Mouse (Mus musculus) neural tube, embryonic 13.5 days (tissue): ENCODE data around the gene Rragd. TPM values are rescaled to one million over a fixed set of nuclear protein-coding genes. Genes with fewer than 3 reads are reported as not detected.
"Not testable (repeated sequence)": the region's sequence is repeated elsewhere in the genome, so short reads cannot be mapped to it uniquely, and the experiment has no call there.

ENCODE experiments used
- ATAC-seq: fragments of 200-750 bp; cut with Nextera tagmentation; 2 replicates; pipeline ENCODE4 v1.8.0; 2017; ENCODE audit warnings: low read depth, mild to moderate bottlenecking, moderate TSS enrichment, moderate library complexity
- H3K27ac ChIP-seq: fragments of 300-500 bp; sonication (generic); replicated peaks from 2 replicates; pipeline ENCODE4 v1.5.1; 2015; ENCODE audit warnings: moderate library complexity, mild to moderate bottlenecking, inconsistent platforms
- H3K27me3 ChIP-seq: fragments of 300-500 bp; sonication (generic); 2 replicates; pipeline ENCODE4 v1.6.1; 2015; ENCODE audit warnings: mild to moderate bottlenecking, inconsistent platforms
- H3K36me3 ChIP-seq: fragments of 300-500 bp; sonication (generic); 2 replicates; pipeline ENCODE4 v1.6.1; 2015; ENCODE audit warnings: mild to moderate bottlenecking, inconsistent platforms
- H3K4me1 ChIP-seq: fragments of 300-500 bp; sonication (generic); replicated peaks from 2 replicates; pipeline ENCODE4 v1.6.1; 2015; ENCODE audit warnings: inconsistent platforms
- H3K4me2 ChIP-seq: fragments of 300-500 bp; sonication (generic); 2 replicates; pipeline ENCODE4 v1.6.1; 2015; ENCODE audit warnings: inconsistent platforms, mild to moderate bottlenecking, moderate library complexity
- H3K4me3 ChIP-seq: fragments of 300-500 bp; sonication (generic); 2 replicates; pipeline ENCODE4 v1.5.1; 2015; ENCODE audit warnings: mild to moderate bottlenecking, inconsistent platforms
- H3K9ac ChIP-seq: fragments of 300-500 bp; sonication (generic); 2 replicates; pipeline ENCODE4 v1.6.1; 2015; ENCODE audit warnings: moderate library complexity, mild to moderate bottlenecking, inconsistent platforms
- H3K9me3 ChIP-seq: fragments of 300-500 bp; sonication (generic); 2 replicates; pipeline ENCODE4 v1.6.1; 2016; ENCODE audit warnings: inconsistent platforms
- WGBS: fragments of 180-500 bp; shearing (Covaris S2); methylation state at CpG from one replicate; pipeline ENCODE4 v1.1.7; 2015; 5-methylcytosine and 5-hydroxymethylcytosine counted together
- polyA plus RNA-seq: library from polyadenylated mRNA; unstranded; fragments of >200 nt; fragmentation: Nextera tagmentation; extraction: Ambion mirVana; gene quantifications from 2 replicates; pipeline ENCODE4 v1.2.1, GENCODE M21; 2015

The Rragd gene
- polyA plus RNA-seq, 1 experiment from 2014 or later = 41.3 TPM

GRCm38 (mm10) chr4:32964619-32965018, 18.2 kb upstream of the Rragd start:
- not testable (repeated sequence) for H3K27ac ChIP-seq

DNA sequence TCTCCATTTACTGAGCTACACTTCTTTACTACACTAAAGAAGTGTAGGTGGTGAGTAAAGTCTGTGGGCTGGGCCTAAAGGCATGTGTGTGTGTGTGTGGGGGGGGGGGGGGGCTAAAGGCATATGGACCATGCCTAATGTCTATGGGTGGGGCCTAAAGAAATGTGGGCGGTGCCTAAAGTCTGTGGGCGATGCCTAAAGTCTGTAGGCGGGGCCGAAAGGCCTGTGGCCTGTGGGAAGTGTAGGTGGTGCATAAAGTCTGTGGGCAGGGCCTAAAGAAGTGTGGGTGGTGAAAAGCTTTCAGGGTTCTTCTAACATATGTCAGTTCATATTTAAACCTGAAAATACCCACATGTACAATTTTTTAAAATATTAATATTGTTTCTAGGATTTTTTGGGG, 5.5 kb upstream of the Rragd start:
- Histone ChIP-seq H3K4me3 (no peak overlapping the region), H3K27me3 (no peaks in the 10 kb centered on the region), H3K36me3 (no peaks in the 10 kb centered on the region), H3K4me2 (no peak overlapping the region), H3K27ac (no peak overlapping the region), H3K9me3 (peaks cover 19% of the 10 kb centered on the region), H3K9ac (no peak overlapping the region), H3K4me1 (peaks cover 6% of the 10 kb centered on the region)
- WGBS = 91% methylated on average over 4 of the region's 4 CpGs
- no peak for ATAC-seq

More at GRCm38 (mm10) chr4:32964619-32965018, 18.2 kb upstream of the Rragd start:
- H3K4me1 ChIP-seq, ATAC-seq, H3K27me3 ChIP-seq, H3K9me3 ChIP-seq, H3K4me3 ChIP-seq, H3K9ac ChIP-seq, H3K4me2 ChIP-seq, H3K36me3 ChIP-seq: not testable (repeated sequence)
- WGBS = 89% methylated on average over 19 of the region's 19 CpGs

GRCm38 (mm10) chr4:32980061-32980460, 2.8 kb upstream of the Rragd start:
- peaks cover 2% of the 10 kb centered on the region; the same call in 1 of the 2 replicates for H3K9me3 ChIP-seq
- no peaks in the 10 kb centered on the region for H3K36me3 ChIP-seq
- H3K4me3 ChIP-seq = no peak overlapping the region
- peaks cover 18% of the 10 kb centered on the region for H3K4me1 ChIP-seq
- ATAC-seq = no peak
- no peak overlapping the region for H3K4me2 ChIP-seq
- no peak overlapping the region for H3K9ac ChIP-seq
- WGBS = 82% methylated on average over 3 of the region's 3 CpGs
- H3K27ac ChIP-seq = no peak overlapping the region
- no peaks in the 10 kb centered on the region for H3K27me3 ChIP-seq

DNA sequence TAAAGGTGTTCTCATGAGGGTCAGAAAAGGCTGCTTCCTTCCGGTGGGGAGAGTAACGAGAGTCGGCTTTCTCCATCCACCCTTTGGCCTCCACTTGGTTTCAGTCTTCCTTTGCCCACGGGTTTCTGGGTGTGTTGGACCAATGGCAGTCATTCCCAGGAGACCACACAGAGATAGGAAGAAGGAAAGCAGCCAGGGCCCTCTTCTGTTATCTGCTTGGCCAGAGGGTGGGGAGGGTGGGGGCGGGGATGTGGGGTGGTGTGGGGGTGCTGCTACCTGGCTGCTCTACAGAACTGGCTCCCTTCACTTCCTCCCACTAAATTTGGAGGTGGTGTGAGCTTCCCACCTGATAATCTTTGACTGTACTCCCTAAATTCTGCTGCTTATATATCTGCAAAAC, 1.2 kb upstream of the Rragd start:
- 49% methylated on average over 5 of the region's 5 CpGs for WGBS
- ATAC-seq = no peak
- Histone ChIP-seq H3K27me3 (no peaks in the 10 kb centered on the region), H3K4me3 (no peak overlapping the region), H3K9ac (no peak overlapping the region), H3K27ac (no peak overlapping the region), H3K36me3 (no peaks in the 10 kb centered on the region), H3K4me2 (peak overlapping the region; percentile 85; the same call in 1 of the 2 replicates), H3K9me3 (no peaks in the 10 kb centered on the region), H3K4me1 (peaks cover 31% of the 10 kb centered on the region)

DNA sequence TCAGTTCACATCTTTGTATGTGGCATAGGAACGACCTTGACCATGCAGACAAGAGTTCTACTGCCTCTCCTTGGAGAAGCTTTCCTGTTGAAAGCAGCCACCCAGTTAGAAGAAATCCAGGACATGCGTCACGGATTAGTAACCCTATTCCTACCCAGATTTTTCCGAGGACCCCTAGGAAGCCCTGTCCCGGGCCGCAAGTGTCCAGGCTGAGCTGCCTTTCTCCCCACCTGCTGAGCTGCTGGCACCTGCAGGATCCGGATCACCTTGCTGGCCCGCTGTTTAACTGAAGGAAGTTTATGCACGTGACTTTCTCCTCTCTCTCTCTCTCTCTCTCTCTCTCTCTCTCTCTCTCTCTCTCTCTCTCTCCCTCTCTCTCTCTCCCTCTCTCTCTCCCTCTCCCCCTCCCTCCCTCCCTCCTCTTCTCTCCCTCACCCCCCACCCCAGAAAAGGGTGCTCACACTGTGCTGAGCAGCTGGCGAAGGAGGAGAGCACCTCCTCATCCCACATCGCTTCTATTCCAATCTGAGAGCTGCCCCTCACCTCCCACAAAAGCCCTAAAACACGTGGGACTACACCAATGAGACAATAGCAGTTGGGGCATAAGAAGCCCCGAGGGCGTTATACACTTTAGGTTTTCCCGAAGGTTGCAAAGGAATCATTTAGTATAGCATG, 659 bp upstream of the Rragd start:
- Histone ChIP-seq H3K9me3 (no peaks in the 10 kb centered on the region), H3K4me3 (peak overlapping the region; percentile 56), H3K4me1 (peaks cover 31% of the 10 kb centered on the region), H3K27me3 (no peaks in the 10 kb centered on the region), H3K36me3 (no peaks in the 10 kb centered on the region), H3K9ac (peak overlapping the region; percentile 81), H3K27ac (peak overlapping the region; percentile 87), H3K4me2 (peak overlapping the region; percentile 85)
- peak; percentile 57 for ATAC-seq
- WGBS = 4% methylated on average over 15 of the region's 15 CpGs

- H3K27ac ChIP-seq = peak overlapping the region; percentile 87
- no peaks in the 10 kb centered on the region for H3K9me3 ChIP-seq
- peak; percentile 70 for ATAC-seq
- 0% methylated on average over 79 of the region's 94 CpGs for WGBS
- no peaks in the 10 kb centered on the region for H3K36me3 ChIP-seq
- peak overlapping the region; percentile 81 for H3K9ac ChIP-seq
- peak overlapping the region; percentile 85 for H3K4me2 ChIP-seq
- H3K4me1 ChIP-seq = peaks cover 31% of the 10 kb centered on the region
- no peaks in the 10 kb centered on the region for H3K27me3 ChIP-seq
- peak overlapping the region; percentile 56 for H3K4me3 ChIP-seq
These were observed 629 bp downstream of the Rragd start for GRCm38 (mm10) chr4:32983176-32984155.

GRCm38 (mm10) chr4:32984242-32984641, 1.4 kb downstream of the Rragd start:
- Histone ChIP-seq H3K9ac (peak overlapping the region; percentile 81), H3K36me3 (no peaks in the 10 kb centered on the region), H3K9me3 (no peaks in the 10 kb centered on the region), H3K27ac (peak overlapping the region; percentile 87), H3K4me1 (peaks cover 31% of the 10 kb centered on the region), H3K4me2 (peak overlapping the region; percentile 85), H3K27me3 (no peaks in the 10 kb centered on the region), H3K4me3 (peak overlapping the region; percentile 56)
- ATAC-seq = no peak
- WGBS = under 1% methylated on average over 13 of the region's 13 CpGs

DNA sequence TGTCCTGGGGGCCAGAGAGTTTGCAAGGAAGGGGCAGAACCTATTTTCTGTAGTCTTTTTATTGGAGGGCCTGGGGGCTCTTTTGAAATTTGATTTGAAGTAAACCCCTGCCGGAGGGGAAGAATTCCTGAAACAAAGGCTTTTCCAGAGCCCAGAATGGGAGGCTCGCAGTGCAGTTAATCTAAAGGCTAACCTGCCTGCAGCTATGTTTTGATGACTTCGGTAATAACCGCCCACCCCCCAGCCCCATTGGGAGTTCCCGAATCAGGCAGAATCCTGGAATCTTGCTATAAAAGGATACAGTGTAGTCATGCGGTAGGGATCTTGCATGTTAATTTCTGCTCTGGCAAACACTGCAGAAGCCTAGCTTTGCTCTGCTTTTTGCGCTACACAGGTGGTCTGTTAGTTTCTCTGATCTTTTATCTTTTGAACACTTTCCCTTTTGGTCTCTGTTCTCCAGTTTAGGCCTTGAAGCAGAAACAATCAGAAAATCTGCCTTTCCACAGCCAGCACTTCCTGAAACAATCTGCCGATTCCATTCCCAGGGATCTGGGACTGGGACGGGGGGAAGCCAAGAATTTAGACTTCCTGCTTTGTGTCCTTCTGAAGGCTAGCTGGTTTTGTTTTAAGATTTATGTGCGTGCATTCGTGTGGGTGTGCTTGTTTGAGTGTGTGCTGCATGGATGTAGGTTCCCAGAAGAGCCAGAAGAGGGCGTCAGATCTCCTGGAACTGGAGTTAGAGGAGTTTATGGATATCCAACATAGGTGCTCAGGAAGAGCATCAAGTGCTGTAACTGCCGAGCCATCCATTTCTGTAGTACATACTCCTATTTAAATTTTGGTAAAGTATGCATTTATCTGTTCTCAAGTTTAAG, 2.2 kb downstream of the Rragd start:
- peak overlapping the region; percentile 81 for H3K9ac ChIP-seq
- 10% methylated on average over 13 of the region's 13 CpGs for WGBS
- peak overlapping the region; percentile 56 for H3K4me3 ChIP-seq
- H3K4me1 ChIP-seq = peaks cover 31% of the 10 kb centered on the region
- peak overlapping the region; percentile 87 for H3K27ac ChIP-seq
- no peaks in the 10 kb centered on the region for H3K36me3 ChIP-seq
- no peaks in the 10 kb centered on the region for H3K9me3 ChIP-seq
- peak overlapping the region; percentile 85 for H3K4me2 ChIP-seq
- no peaks in the 10 kb centered on the region for H3K27me3 ChIP-seq
- ATAC-seq = no peak

- 10% methylated on average over 3 of the region's 3 CpGs for WGBS
- no peaks in the 10 kb centered on the region for H3K27me3 ChIP-seq
- no peak for ATAC-seq
- peak overlapping the region; percentile 56 for H3K4me3 ChIP-seq
- no peaks in the 10 kb centered on the region for H3K9me3 ChIP-seq
- H3K9ac ChIP-seq = no peak overlapping the region
- peak overlapping the region; percentile 85 for H3K4me2 ChIP-seq
- H3K27ac ChIP-seq = no peak overlapping the region
- peaks cover 31% of the 10 kb centered on the region for H3K4me1 ChIP-seq
- no peaks in the 10 kb centered on the region for H3K36me3 ChIP-seq
These were observed 2.8 kb downstream of the Rragd start for GRCm38 (mm10) chr4:32985684-32986083.

- Histone ChIP-seq H3K27me3 (no peaks in the 10 kb centered on the region), H3K27ac (no peak overlapping the region), H3K4me3 (no peak overlapping the region), H3K9ac (no peak overlapping the region), H3K9me3 (no peaks in the 10 kb centered on the region), H3K4me2 (no peak overlapping the region), H3K36me3 (no peaks in the 10 kb centered on the region), H3K4me1 (peaks cover 28% of the 10 kb centered on the region)
- no peak for ATAC-seq
- WGBS = 62% methylated on average over 3 of the region's 3 CpGs
These were observed 4.2 kb downstream of the Rragd start for GRCm38 (mm10) chr4:32987006-32987405.

DNA sequence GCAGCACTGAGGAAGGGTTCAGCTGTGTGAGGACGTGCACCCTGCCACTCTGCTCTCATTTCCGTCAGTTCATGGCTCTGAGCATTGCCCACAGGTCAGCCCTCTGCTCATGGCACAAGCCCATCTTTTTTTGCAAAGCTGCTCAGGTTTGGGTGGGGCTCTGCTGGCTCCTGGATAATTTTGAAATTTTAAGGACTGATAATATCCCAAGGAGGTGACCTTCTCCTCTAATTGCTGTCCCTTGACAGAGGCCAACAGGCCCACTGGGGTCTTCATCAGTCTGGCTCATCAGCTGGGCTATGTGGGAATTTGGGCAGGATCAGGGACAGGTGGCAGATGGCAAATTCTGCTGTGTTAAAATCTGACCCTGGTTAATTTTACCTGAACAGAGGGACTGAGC, 6.5 kb downstream of the Rragd start:
- no peak overlapping the region for H3K4me3 ChIP-seq
- ATAC-seq = no peak
- H3K4me1 ChIP-seq = peaks cover 20% of the 10 kb centered on the region
- WGBS = 84% methylated on average over 2 of the region's 2 CpGs
- H3K27me3 ChIP-seq = no peaks in the 10 kb centered on the region
- H3K27ac ChIP-seq = no peak overlapping the region
- no peaks in the 10 kb centered on the region for H3K36me3 ChIP-seq
- H3K9ac ChIP-seq = no peak overlapping the region
- H3K9me3 ChIP-seq = no peaks in the 10 kb centered on the region
- H3K4me2 ChIP-seq = no peak overlapping the region
